Mouse (Mus musculus) lung, postnatal 0 days (tissue): ENCODE data around the gene Lypd6b.

ENCODE experiments used
- CTCF ChIP-seq: IDR thresholded peaks from 2 replicates; pipeline ENCODE4 v1.5.1; 2016; ENCODE audit warnings: antibody characterized with exemption, mild to moderate bottlenecking
- EP300 ChIP-seq: IDR thresholded peaks from 2 replicates; pipeline ENCODE4 v1.6.1; 2016; ENCODE audit warnings: antibody characterized with exemption, mild to moderate bottlenecking, control low read depth

- TF ChIP-seq CTCF, result no peak
- no peak for TF ChIP-seq EP300
Observed at GRCm38 (mm10) chr2:49860219-49860962, 72.9 kb downstream of the Lypd6b start.
